Mouse (Mus musculus) hindbrain, embryonic 16.5 days (tissue): ENCODE measurements around the gene Fchsd2. TPM values are rescaled to one million over a fixed set of nuclear protein-coding genes. Genes with fewer than 3 reads are reported as not detected.

Source experiments
- ATAC-seq: fragments of 200-750 bp; cut with Nextera tagmentation; 2 replicates; pipeline ENCODE4 v1.8.0; 2017; ENCODE audit warnings: moderate TSS enrichment, moderate library complexity
- H3K27ac ChIP-seq: fragments of 300-500 bp; sonication (generic); 2 replicates; pipeline ENCODE4 v1.5.1; 2014; ENCODE audit warnings: low read depth, mild to moderate bottlenecking, control low read depth, low read length, moderate library complexity
- H3K27me3 ChIP-seq: fragments of 300-500 bp; sonication (generic); replicated peaks from 2 replicates; pipeline ENCODE4 v1.6.1; 2014; ENCODE audit warnings: low read length; ENCODE audit not compliant: control insufficient read depth, insufficient read depth
- H3K36me3 ChIP-seq: fragments of 300-500 bp; sonication (generic); 2 replicates; pipeline ENCODE4 v1.6.1; 2014; ENCODE audit warnings: mild to moderate bottlenecking, low read length, moderate library complexity, mixed read lengths; ENCODE audit not compliant: control insufficient read depth, insufficient read depth
- H3K4me1 ChIP-seq: fragments of 300-500 bp; sonication (generic); 2 replicates; pipeline ENCODE4 v1.6.1; 2014; ENCODE audit warnings: low read depth, low read length; ENCODE audit not compliant: control insufficient read depth, insufficient read depth
- H3K4me2 ChIP-seq: fragments of 300-500 bp; sonication (generic); 2 replicates; pipeline ENCODE4 v1.6.1; 2014; ENCODE audit warnings: mild to moderate bottlenecking, low read length, control low read depth, moderate library complexity
- H3K4me3 ChIP-seq: fragments of 300-500 bp; sonication (generic); 2 replicates; pipeline ENCODE4 v1.5.1; 2014; ENCODE audit warnings: mild to moderate bottlenecking, low read length, control low read depth, moderate library complexity
- H3K9ac ChIP-seq: fragments of 300-500 bp; sonication (generic); 2 replicates; pipeline ENCODE4 v1.6.1; 2014; ENCODE audit warnings: low read depth, mild to moderate bottlenecking, control low read depth, low read length, moderate library complexity
- H3K9me3 ChIP-seq: fragments of 300-500 bp; sonication (generic); 2 replicates; pipeline ENCODE4 v1.6.1; 2014; ENCODE audit warnings: mild to moderate bottlenecking, low read length, moderate library complexity; ENCODE audit not compliant: control insufficient read depth
- WGBS: fragments of 180-500 bp; shearing (Covaris S2); extraction: QIAGEN DNeasy Blood & Tissue Kit; methylation state at CpG from one replicate; pipeline ENCODE4 v1.1.7; 2014; 5-methylcytosine and 5-hydroxymethylcytosine counted together
- polyA plus RNA-seq: library from polyadenylated mRNA; unstranded; fragments of >200 nt; fragmentation: Nextera tagmentation; extraction: Ambion mirVana; gene quantifications from 2 replicates; pipeline ENCODE4 v1.2.1, GENCODE M21; 2015

Gene Fchsd2
- polyA plus RNA-seq, 1 experiment from 2014 or later, result 36.5 TPM

GRCm38 (mm10) chr7:101232716-101233115, 140.1 kb downstream of the Fchsd2 start:
- H3K36me3 ChIP-seq, result no peaks in the 10 kb centered on the region
- no peak overlapping the region for H3K9ac ChIP-seq
- no peaks in the 10 kb centered on the region for H3K27me3 ChIP-seq
- no peaks in the 10 kb centered on the region for H3K9me3 ChIP-seq
- WGBS, result 47% methylated on average over 3 of the region's 3 CpGs
- no peak overlapping the region for H3K4me3 ChIP-seq
- H3K4me1 ChIP-seq, result no peaks in the 10 kb centered on the region; the same call in 1 of the 2 replicates
- no peak for ATAC-seq
- no peak overlapping the region for H3K27ac ChIP-seq
- no peak overlapping the region for H3K4me2 ChIP-seq

- H3K4me1 ChIP-seq, result no peaks in the 10 kb centered on the region; the same call in 1 of the 2 replicates
- H3K9ac ChIP-seq, result no peak overlapping the region
- 47% methylated on average over 8 of the region's 8 CpGs for WGBS
- H3K27me3 ChIP-seq, result no peaks in the 10 kb centered on the region
- H3K36me3 ChIP-seq, result no peaks in the 10 kb centered on the region
- no peak overlapping the region for H3K27ac ChIP-seq
- H3K4me3 ChIP-seq, result no peak overlapping the region
- no peaks in the 10 kb centered on the region for H3K9me3 ChIP-seq
- peak; percentile 60; the same call in 1 of the 2 replicates for ATAC-seq
- H3K4me2 ChIP-seq, result no peak overlapping the region
Measured at GRCm38 (mm10) chr7:101236712-101237473, 144.2 kb downstream of the Fchsd2 start.

- 94% methylated on average over 4 of the region's 4 CpGs for WGBS
Measured at GRCm38 (mm10) chr7:101248760-101249159, 156.1 kb downstream of the Fchsd2 start.

GRCm38 (mm10) chr7:101249173-101249572, 156.5 kb downstream of the Fchsd2 start:
- no peak overlapping the region for H3K4me2 ChIP-seq
- no peaks in the 10 kb centered on the region for H3K4me1 ChIP-seq
- H3K27me3 ChIP-seq, result no peaks in the 10 kb centered on the region
- H3K9ac ChIP-seq, result no peak overlapping the region
- peaks cover 6% of the 10 kb centered on the region for H3K36me3 ChIP-seq
- ATAC-seq, result no peak
- no peak overlapping the region for H3K27ac ChIP-seq
- H3K9me3 ChIP-seq, result no peaks in the 10 kb centered on the region
- WGBS, result 85% methylated on average over 2 of the region's 2 CpGs
- no peak overlapping the region for H3K4me3 ChIP-seq

More at GRCm38 (mm10) chr7:101248760-101249159, 156.1 kb downstream of the Fchsd2 start:
- H3K4me3 ChIP-seq, result no peak overlapping the region
- no peak overlapping the region for H3K4me2 ChIP-seq
- H3K9ac ChIP-seq, result no peak overlapping the region
- H3K27me3 ChIP-seq, result no peaks in the 10 kb centered on the region
- no peaks in the 10 kb centered on the region for H3K9me3 ChIP-seq
- H3K4me1 ChIP-seq, result no peaks in the 10 kb centered on the region
- peaks cover 6% of the 10 kb centered on the region for H3K36me3 ChIP-seq
- H3K27ac ChIP-seq, result no peak overlapping the region
- no peak for ATAC-seq

GRCm38 (mm10) chr7:101253071-101253470, 160.4 kb downstream of the Fchsd2 start:
- Histone ChIP-seq H3K36me3 (peaks cover 6% of the 10 kb centered on the region), H3K9me3 (no peaks in the 10 kb centered on the region), H3K4me2 (no peak overlapping the region), H3K4me1 (no peaks in the 10 kb centered on the region), H3K9ac (no peak overlapping the region), H3K27me3 (no peaks in the 10 kb centered on the region), H3K4me3 (no peak overlapping the region), H3K27ac (no peak overlapping the region)
- ATAC-seq, result no peak
- WGBS, result 78% methylated on average over 2 of the region's 2 CpGs

- no peak overlapping the region for H3K27ac ChIP-seq
- no peak overlapping the region for H3K9ac ChIP-seq
- no peaks in the 10 kb centered on the region for H3K4me1 ChIP-seq
- no peak overlapping the region for H3K4me2 ChIP-seq
- H3K9me3 ChIP-seq, result no peaks in the 10 kb centered on the region
- H3K36me3 ChIP-seq, result peaks cover 12% of the 10 kb centered on the region
- no peak overlapping the region for H3K4me3 ChIP-seq
- no peaks in the 10 kb centered on the region for H3K27me3 ChIP-seq
- ATAC-seq, result no peak
Measured at GRCm38 (mm10) chr7:101258482-101258881, 165.8 kb downstream of the Fchsd2 start.

- ATAC-seq, result no peak
- H3K9me3 ChIP-seq, result no peaks in the 10 kb centered on the region
- no peaks in the 10 kb centered on the region for H3K27me3 ChIP-seq
- H3K4me1 ChIP-seq, result no peaks in the 10 kb centered on the region
- H3K27ac ChIP-seq, result no peak overlapping the region
- WGBS, result 67% methylated on average over 4 of the region's 4 CpGs
- no peak overlapping the region for H3K9ac ChIP-seq
- no peak overlapping the region for H3K4me2 ChIP-seq
- H3K36me3 ChIP-seq, result peaks cover 10% of the 10 kb centered on the region
- no peak overlapping the region for H3K4me3 ChIP-seq
Measured at GRCm38 (mm10) chr7:101261941-101262546, 169.4 kb downstream of the Fchsd2 start.

- H3K9me3 ChIP-seq, result no peaks in the 10 kb centered on the region
- H3K27ac ChIP-seq, result no peak overlapping the region
- H3K9ac ChIP-seq, result no peak overlapping the region
- no peak overlapping the region for H3K4me2 ChIP-seq
- H3K27me3 ChIP-seq, result no peaks in the 10 kb centered on the region
- H3K36me3 ChIP-seq, result peaks cover 10% of the 10 kb centered on the region
- no peak for ATAC-seq
- no peak overlapping the region for H3K4me3 ChIP-seq
- H3K4me1 ChIP-seq, result no peaks in the 10 kb centered on the region
Measured at GRCm38 (mm10) chr7:101263511-101263910, 170.8 kb downstream of the Fchsd2 start.

- WGBS, result 74% methylated on average over 3 of the region's 3 CpGs
Measured at GRCm38 (mm10) chr7:101267457-101268259, 175.0 kb downstream of the Fchsd2 start.

More at GRCm38 (mm10) chr7:101267457-101268259, 175.0 kb downstream of the Fchsd2 start:
- H3K4me3 ChIP-seq, result no peak overlapping the region
- no peaks in the 10 kb centered on the region for H3K9me3 ChIP-seq
- no peaks in the 10 kb centered on the region for H3K4me1 ChIP-seq
- H3K9ac ChIP-seq, result no peak overlapping the region
- no peak overlapping the region for H3K4me2 ChIP-seq
- H3K27ac ChIP-seq, result no peak overlapping the region
- peaks cover 3% of the 10 kb centered on the region; the same call in 1 of the 2 replicates for H3K36me3 ChIP-seq
- no peak for ATAC-seq
- H3K27me3 ChIP-seq, result no peaks in the 10 kb centered on the region
